Mouse (Mus musculus): ENCODE data around the gene Gm20388. TPM values are rescaled to one million over a fixed set of nuclear protein-coding genes. Genes with fewer than 3 reads are reported as not detected.

The Gm20388 gene
- polyA plus RNA-seq, 2 experiments = 8.5 TPM; not detected in 1

- peak overlapping the region; percentile 34 for H3K27ac ChIP-seq
- ATAC-seq (ENCODE audit: insufficient read depth) = peak; percentile 66
- no peak for DNase-seq (ENCODE audit: low read depth in 3 of 3, low spot score in 3 of 3)
- peak overlapping the region; percentile 33 for H3K4me2 ChIP-seq (ENCODE audit: low read depth)
- H3K9ac ChIP-seq (replicated peaks) = 0 out of 2 replicates have a peak overlapping the region, but pooled peaks have one; percentile 15
- 0 out of 2 replicates have a peak, but pooled peaks have one; percentile 15 for TF ChIP-seq EP300 (IDR thresholded peaks at IDR 0.05; ENCODE audit: low read depth)
- TF ChIP-seq CTCF (IDR thresholded peaks at IDR 0.05; ENCODE audit: low read depth) = no peak
- no peaks in the 10 kb centered on the region for H3K9me3 ChIP-seq (ENCODE audit: control insufficient read depth, low read length)
- H3K4me3 ChIP-seq (ENCODE audit: insufficient read depth in 1 of 2, low read depth in 2 of 2, low read length in 2 of 2) = no peak overlapping the region
- H3K4me1 ChIP-seq (replicated peaks; ENCODE audit: control insufficient read depth in 2 of 2, insufficient read depth in 2 of 2, low read length in 1 of 2) = peaks cover 19 to 26% of the 10 kb centered on the region in 2 experiments
- H3K36me3 ChIP-seq (replicated peaks; ENCODE audit: control insufficient read depth, insufficient read depth, low read depth) = no peaks in the 10 kb centered on the region
- H3K27me3 ChIP-seq (ENCODE audit: control insufficient read depth, insufficient read depth, low read length) = peaks cover 6% of the 10 kb centered on the region; the same call in 1 of the 2 replicates
- 25% methylated on average over 3 of the region's 3 CpGs for WGBS (ENCODE audit: insufficient replicate concordance)
Measured at GRCm38 (mm10) chr8:122711480-122711879, 2800.8 kb downstream of the Gm20388 start.

- peaks cover 4% of the 10 kb centered on the region; the same call in 1 of the 2 replicates for H3K27me3 ChIP-seq (ENCODE audit: control insufficient read depth, insufficient read depth, low read length)
- peak; percentile 87 for ATAC-seq (ENCODE audit: insufficient read depth)
- peak in 2 of 3 experiments; percentile 54 to 58 for DNase-seq (ENCODE audit: low read depth in 3 of 3, low spot score in 3 of 3)
- no peak overlapping the region for H3K4me3 ChIP-seq (ENCODE audit: insufficient read depth in 1 of 2, low read depth in 2 of 2, low read length in 2 of 2)
- H3K9ac ChIP-seq (replicated peaks) = 0 out of 2 replicates have a peak overlapping the region, but pooled peaks have one; percentile 15
- peak overlapping the region; percentile 34 for H3K27ac ChIP-seq
- TF ChIP-seq EP300 (IDR thresholded peaks at IDR 0.05; ENCODE audit: low read depth) = peak; percentile 68
- TF ChIP-seq CTCF (IDR thresholded peaks at IDR 0.05; ENCODE audit: low read depth) = no peak
- no peaks in the 10 kb centered on the region for H3K36me3 ChIP-seq (replicated peaks; ENCODE audit: control insufficient read depth, insufficient read depth, low read depth)
- no peaks in the 10 kb centered on the region for H3K9me3 ChIP-seq (ENCODE audit: control insufficient read depth, low read length)
- H3K4me2 ChIP-seq (ENCODE audit: low read depth) = peak overlapping the region; percentile 33
- peaks cover 19 to 26% of the 10 kb centered on the region in 2 experiments for H3K4me1 ChIP-seq (replicated peaks; ENCODE audit: control insufficient read depth in 2 of 2, insufficient read depth in 2 of 2, low read length in 1 of 2)
- 7% methylated on average over 11 of the region's 11 CpGs for WGBS (ENCODE audit: insufficient replicate concordance)
Measured at GRCm38 (mm10) chr8:122711891-122712365, 2801.3 kb downstream of the Gm20388 start.

- Histone ChIP-seq H3K4me1 (replicated peaks; ENCODE audit: control insufficient read depth in 2 of 2, insufficient read depth in 2 of 2, low read length in 1 of 2) (peaks cover 19 to 26% of the 10 kb centered on the region in 2 experiments), H3K27me3 (ENCODE audit: control insufficient read depth, insufficient read depth, low read length) (peaks cover 6% of the 10 kb centered on the region; the same call in 1 of the 2 replicates), H3K27ac (no peak overlapping the region; the same call in 1 of the 2 replicates), H3K4me3 (ENCODE audit: insufficient read depth in 1 of 2, low read depth in 2 of 2, low read length in 2 of 2) (no peak overlapping the region), H3K9me3 (ENCODE audit: control insufficient read depth, low read length) (no peaks in the 10 kb centered on the region), H3K36me3 (replicated peaks; ENCODE audit: control insufficient read depth, insufficient read depth, low read depth) (no peaks in the 10 kb centered on the region), H3K9ac (replicated peaks) (0 out of 2 replicates have a peak overlapping the region, but pooled peaks have one; percentile 14), H3K4me2 (ENCODE audit: low read depth) (peak overlapping the region; percentile 33)
- TF ChIP-seq EP300 (IDR thresholded peaks at IDR 0.05; ENCODE audit: low read depth) (no peak), CTCF (IDR thresholded peaks at IDR 0.05; ENCODE audit: low read depth) (no peak)
- ATAC-seq (ENCODE audit: insufficient read depth) (no peak), DNase-seq (ENCODE audit: low read depth in 3 of 3, low spot score in 3 of 3) (no peak)
- 26% methylated on average over 12 of the region's 12 CpGs for WGBS (ENCODE audit: insufficient replicate concordance)
Measured at GRCm38 (mm10) chr8:122712411-122713156, 2801.9 kb downstream of the Gm20388 start.

- Histone ChIP-seq H3K27me3 (ENCODE audit: control insufficient read depth, insufficient read depth, low read length) (peaks cover 6% of the 10 kb centered on the region; the same call in 1 of the 2 replicates), H3K4me1 (replicated peaks; ENCODE audit: control insufficient read depth in 2 of 2, insufficient read depth in 2 of 2, low read length in 1 of 2) (peaks cover 21 to 31% of the 10 kb centered on the region in 2 experiments), H3K9ac (replicated peaks) (no peak overlapping the region), H3K9me3 (ENCODE audit: control insufficient read depth, low read length) (no peaks in the 10 kb centered on the region), H3K36me3 (replicated peaks; ENCODE audit: control insufficient read depth, insufficient read depth, low read depth) (no peaks in the 10 kb centered on the region), H3K4me3 (ENCODE audit: insufficient read depth in 1 of 2, low read depth in 2 of 2, low read length in 2 of 2) (no peak overlapping the region), H3K27ac (no peak overlapping the region), H3K4me2 (ENCODE audit: low read depth) (no peak overlapping the region)
- TF ChIP-seq EP300 (IDR thresholded peaks at IDR 0.05; ENCODE audit: low read depth) = no peak
- no peak for TF ChIP-seq CTCF (IDR thresholded peaks at IDR 0.05; ENCODE audit: low read depth)
- DNase-seq (ENCODE audit: low read depth in 3 of 3, low spot score in 3 of 3) = no peak
- WGBS (ENCODE audit: insufficient replicate concordance) = 73% methylated on average over 5 of the region's 5 CpGs
- ATAC-seq (ENCODE audit: insufficient read depth) = no peak
Measured at GRCm38 (mm10) chr8:122713157-122713518, 2802.5 kb downstream of the Gm20388 start.

GRCm38 (mm10) chr8:122716566-122716965 is 2805.9 kb downstream of the Gm20388 start:
- H3K27ac ChIP-seq = no peak overlapping the region
- H3K27me3 ChIP-seq (ENCODE audit: control insufficient read depth, insufficient read depth, low read length) = peaks cover 9% of the 10 kb centered on the region; the same call in 1 of the 2 replicates
- no peak overlapping the region for H3K9ac ChIP-seq (replicated peaks)
- H3K9me3 ChIP-seq (ENCODE audit: control insufficient read depth, low read length) = no peaks in the 10 kb centered on the region
- no peak for DNase-seq (ENCODE audit: low read depth in 3 of 3, low spot score in 3 of 3)
- no peak overlapping the region for H3K4me3 ChIP-seq (ENCODE audit: insufficient read depth in 1 of 2, low read depth in 2 of 2, low read length in 2 of 2)
- H3K4me1 ChIP-seq (replicated peaks; ENCODE audit: control insufficient read depth in 2 of 2, insufficient read depth in 2 of 2, low read length in 1 of 2) = peaks cover 45 to 53% of the 10 kb centered on the region in 2 experiments
- no peak overlapping the region for H3K4me2 ChIP-seq (ENCODE audit: low read depth)
- no peak for TF ChIP-seq CTCF (IDR thresholded peaks at IDR 0.05; ENCODE audit: low read depth)
- TF ChIP-seq EP300 (IDR thresholded peaks at IDR 0.05; ENCODE audit: low read depth) = no peak
- ATAC-seq (ENCODE audit: insufficient read depth) = no peak
- H3K36me3 ChIP-seq (replicated peaks; ENCODE audit: control insufficient read depth, insufficient read depth, low read depth) = no peaks in the 10 kb centered on the region
- WGBS (ENCODE audit: insufficient replicate concordance) = 85% methylated on average over 8 of the region's 8 CpGs

All from liver, embryonic 14.5 days (tissue).